Mouse (Mus musculus) macrophage (primary cell): ENCODE results near the gene Zmym3. TPM values are rescaled to one million over a fixed set of nuclear protein-coding genes. Genes with fewer than 3 reads are reported as not detected.
"Not testable (repeated sequence)": the region's sequence is repeated elsewhere in the genome, so short reads cannot be mapped to it uniquely, and the experiment has no call there.

ENCODE experiments used
- H3K27ac ChIP-seq: fragments of 350-480 bp; formaldehyde crosslinking; 2 replicates; pipeline ENCODE4 v1.9.0; 2021
- H3K36me3 ChIP-seq: fragments of 350-480 bp; formaldehyde crosslinking; 2 replicates; pipeline ENCODE4 v1.9.0; 2021; ENCODE audit errors: inconsistent target
- H3K4me3 ChIP-seq: fragments of 350-480 bp; formaldehyde crosslinking; 2 replicates; pipeline ENCODE4 v1.9.0; 2021; ENCODE audit errors: inconsistent target
- H3K79me2 ChIP-seq: fragments of 350-480 bp; formaldehyde crosslinking; 2 replicates; pipeline ENCODE4 v1.9.0; 2021; ENCODE audit errors: inconsistent target
- WGBS: methylation state at CpG from one replicate; pipeline ENCODE4 v1.1.7; 2026; ENCODE audit warnings: inconsistent platforms; ENCODE audit not compliant: missing documents; 5-methylcytosine and 5-hydroxymethylcytosine counted together
- polyA plus RNA-seq: library from polyadenylated mRNA; stranded (reverse); fragments of 250-400 nt; gene quantifications from 3 replicates; pipeline ENCODE4 v1.2.4, GENCODE M21; 2018; ENCODE audit warnings: inconsistent platforms

Zmym3 gene
- polyA plus RNA-seq, 1 experiment from 2014 or later = 20.5 TPM

- Histone ChIP-seq H3K27ac (no peak overlapping the region), H3K79me2 (no peaks in the 10 kb centered on the region), H3K4me3 (no peak overlapping the region), H3K36me3 (no peaks in the 10 kb centered on the region)
- 90% methylated on average over 5 of the region's 5 CpGs for WGBS
These were observed 31.6 kb downstream of the Zmym3 start for GRCm38 (mm10) chrX:101388866-101389537.

- Histone ChIP-seq H3K4me3 (no peak overlapping the region), H3K27ac (no peak overlapping the region), H3K79me2 (no peaks in the 10 kb centered on the region), H3K36me3 (no peaks in the 10 kb centered on the region)
- WGBS = 90% methylated on average over 2 of the region's 4 CpGs
These were observed 34.4 kb downstream of the Zmym3 start for GRCm38 (mm10) chrX:101386222-101386621.

DNA sequence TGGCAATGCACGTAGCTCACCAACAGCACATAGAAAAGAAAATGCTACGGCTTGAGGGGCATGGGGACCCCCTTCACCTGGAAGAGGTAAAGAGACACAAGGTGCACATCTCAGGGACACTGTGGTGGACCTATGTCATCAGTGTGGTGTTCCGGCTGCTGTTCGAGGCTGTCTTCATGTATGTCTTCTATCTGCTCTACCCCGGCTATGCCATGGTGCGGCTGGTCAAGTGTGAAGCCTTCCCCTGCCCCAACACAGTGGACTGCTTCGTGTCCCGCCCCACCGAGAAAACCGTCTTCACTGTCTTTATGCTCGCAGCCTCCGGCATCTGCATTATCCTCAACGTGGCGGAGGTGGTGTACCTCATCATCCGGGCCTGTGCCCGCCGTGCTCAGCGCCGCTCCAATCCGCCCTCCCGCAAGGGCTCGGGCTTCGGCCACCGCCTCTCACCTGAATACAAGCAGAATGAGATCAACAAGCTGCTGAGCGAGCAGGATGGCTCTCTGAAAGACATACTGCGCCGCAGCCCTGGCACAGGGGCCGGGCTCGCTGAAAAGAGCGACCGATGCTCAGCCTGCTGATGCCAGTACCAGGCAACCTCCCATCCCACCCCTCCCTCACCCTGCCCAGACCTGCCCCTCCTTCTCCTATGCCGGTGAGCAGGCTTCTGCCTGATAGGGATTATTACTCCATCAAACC is 36.1 kb downstream of the Zmym3 start:
- Histone ChIP-seq H3K27ac (no peak overlapping the region), H3K36me3 (no peaks in the 10 kb centered on the region), H3K79me2 (no peaks in the 10 kb centered on the region), H3K4me3 (no peak overlapping the region)
- 36% methylated on average over 28 of the region's 32 CpGs for WGBS

DNA sequence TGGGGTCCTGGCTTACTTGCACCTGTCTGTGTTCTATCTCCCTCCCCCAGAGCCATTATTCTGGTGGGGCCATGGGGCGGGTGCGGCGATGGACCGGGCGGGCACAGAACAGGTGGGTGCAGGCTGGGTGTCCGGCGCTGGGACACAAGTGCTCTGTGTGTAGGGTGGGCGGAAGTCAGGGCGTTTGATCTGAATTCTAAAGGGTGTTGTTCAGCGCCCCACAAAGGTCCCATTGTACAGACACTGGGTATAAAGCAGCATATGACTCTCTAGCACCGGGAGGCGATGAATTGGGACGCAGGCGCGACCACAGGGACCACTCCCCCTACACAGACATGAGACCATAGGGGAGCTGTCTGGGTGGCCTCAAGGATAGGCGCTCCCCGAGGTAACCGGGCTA is 37.2 kb downstream of the Zmym3 start:
- Histone ChIP-seq H3K36me3 (no peaks in the 10 kb centered on the region), H3K79me2 (no peaks in the 10 kb centered on the region), H3K4me3 (no peak overlapping the region), H3K27ac (no peak overlapping the region)
- 52% methylated on average over 16 of the region's 18 CpGs for WGBS

DNA sequence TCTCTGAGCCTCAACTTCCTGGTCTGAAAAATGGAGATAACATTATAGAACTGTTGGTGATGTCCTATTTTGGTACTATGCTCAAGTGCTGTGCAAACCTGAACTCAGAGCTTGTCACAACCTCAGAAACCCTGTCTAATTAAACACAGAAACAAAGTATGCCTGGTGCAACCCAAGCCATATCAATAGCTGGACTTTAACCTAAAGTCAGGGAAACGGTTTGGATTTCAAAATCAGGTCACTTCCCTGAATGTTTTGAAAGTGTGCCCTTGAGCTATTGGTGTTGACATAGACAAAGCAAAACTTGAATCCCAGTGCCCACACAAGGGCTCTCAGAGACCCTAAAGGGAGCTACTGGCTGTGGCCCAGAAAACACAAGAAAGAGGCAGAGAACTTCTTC is 40.9 kb downstream of the Zmym3 start:
- Histone ChIP-seq H3K27ac (no peak overlapping the region), H3K36me3 (no peaks in the 10 kb centered on the region)
- 38% methylated on average over 1 of the region's 1 CpGs for WGBS

GRCm38 (mm10) chrX:101377076-101377475 is 43.6 kb downstream of the Zmym3 start:
- Histone ChIP-seq H3K27ac (no peak overlapping the region), H3K4me3 (no peak overlapping the region)
- 80% methylated on average over 4 of the region's 4 CpGs for WGBS

More for the DNA sequence above, 40.9 kb downstream of the Zmym3 start:
- Histone ChIP-seq H3K79me2 (no peaks in the 10 kb centered on the region), H3K4me3 (no peak overlapping the region)

GRCm38 (mm10) chrX:101376190-101376968 is 44.3 kb downstream of the Zmym3 start, which contains the start of gene Gjb1:
TSS of gene Gjb1 (plus strand) at chrX:101376378.
- Histone ChIP-seq H3K79me2 (no peaks in the 10 kb centered on the region), H3K36me3 (no peaks in the 10 kb centered on the region), H3K27ac (no peak within 1 kb of the TSS), H3K4me3 (no peak within 1 kb of the TSS)
- 86% methylated on average over 7 of the region's 7 CpGs for WGBS

More at GRCm38 (mm10) chrX:101377076-101377475, 43.6 kb downstream of the Zmym3 start:
- Histone ChIP-seq H3K79me2 (no peaks in the 10 kb centered on the region), H3K36me3 (no peaks in the 10 kb centered on the region)

GRCm38 (mm10) chrX:101372946-101373345 is 47.7 kb downstream of the Zmym3 start:
- WGBS = 89% methylated on average over 5 of the region's 5 CpGs
- H3K4me3 ChIP-seq = no peak overlapping the region
- no peaks in the 10 kb centered on the region for H3K79me2 ChIP-seq
- no peak overlapping the region for H3K27ac ChIP-seq
- H3K36me3 ChIP-seq = no peaks in the 10 kb centered on the region

- Histone ChIP-seq H3K36me3 (no peaks in the 10 kb centered on the region), H3K4me3 (no peak overlapping the region), H3K79me2 (no peaks in the 10 kb centered on the region), H3K27ac (no peak overlapping the region)
- 90% methylated on average over 3 of the region's 3 CpGs for WGBS
These were observed 50.1 kb downstream of the Zmym3 start for GRCm38 (mm10) chrX:101370573-101370972.

DNA sequence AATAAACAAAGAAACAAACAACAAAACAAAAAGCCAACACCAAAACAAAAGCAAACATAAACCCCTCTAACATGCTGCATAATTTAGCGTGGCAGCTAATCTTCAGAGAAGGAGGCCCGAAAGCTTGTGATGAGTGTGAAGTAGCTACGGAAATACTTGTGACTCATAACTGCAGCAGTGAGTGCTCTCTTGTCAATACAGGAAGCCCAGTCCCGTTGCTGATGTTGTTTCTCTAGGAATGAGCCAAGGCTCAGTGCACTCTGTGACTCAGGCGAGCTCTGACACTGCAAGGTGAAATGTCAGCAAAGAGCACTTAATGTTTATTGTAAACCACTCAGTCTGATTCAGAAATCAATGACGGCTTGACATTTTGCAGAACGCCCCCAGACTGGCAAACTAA is 51.6 kb downstream of the Zmym3 start:
- Histone ChIP-seq H3K27ac (no peak overlapping the region), H3K79me2 (no peaks in the 10 kb centered on the region), H3K4me3 (no peak overlapping the region), H3K36me3 (no peaks in the 10 kb centered on the region)
- WGBS = 77% methylated on average over 7 of the region's 7 CpGs

DNA sequence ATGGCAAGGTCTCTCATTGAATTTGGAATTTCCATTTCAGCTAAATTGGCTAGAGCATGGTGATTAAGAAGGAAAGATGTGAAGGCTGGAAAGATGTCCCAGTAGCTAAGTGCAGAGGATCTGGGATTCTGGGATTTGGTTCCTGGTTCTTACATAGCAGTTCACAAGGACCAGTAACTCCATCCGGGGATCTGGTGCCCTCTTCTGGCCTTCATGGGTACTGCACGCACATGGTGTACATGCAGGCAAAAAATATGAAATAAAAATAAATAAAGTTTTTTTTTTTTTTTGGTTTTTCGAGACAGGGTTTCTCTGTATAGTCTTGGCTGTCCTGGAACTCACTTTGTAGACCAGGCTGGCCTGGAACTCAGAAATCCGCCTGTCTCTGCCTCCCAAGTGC is 61.7 kb downstream of the Zmym3 start:
- H3K27ac ChIP-seq, H3K4me3 ChIP-seq, H3K36me3 ChIP-seq, H3K79me2 ChIP-seq: not testable (repeated sequence)
- WGBS = 68% methylated on average over 2 of the region's 4 CpGs

Other genes with a start within 250 kb of the Zmym3 start
- gene Snx12, start 198.3 kb downstream of the Zmym3 start, polyA plus RNA-seq = 65.8 to 95.1 TPM (median 67.1 TPM) in 3 replicates
- 8.1 to 15.6 TPM (median 9.5 TPM) in 3 replicates for gene Foxo4, start 166.3 kb downstream of the Zmym3 start, polyA plus RNA-seq
- gene Gm614, start 156.9 kb downstream of the Zmym3 start, polyA plus RNA-seq = 0.23 TPM in 1 of 3 replicates, not detected in the others
- 107 to 237 TPM (median 204 TPM) in 3 replicates for gene Il2rg, start 152.6 kb downstream of the Zmym3 start, polyA plus RNA-seq
- gene Gm20489, start 151.8 kb downstream of the Zmym3 start, polyA plus RNA-seq = not detected in 3 replicates
- 35.4 to 43.8 TPM (median 41.3 TPM) in 3 replicates for gene Med12, start 146.8 kb downstream of the Zmym3 start, polyA plus RNA-seq
- gene Nlgn3, start 121.7 kb downstream of the Zmym3 start, polyA plus RNA-seq = not detected in 3 replicates
- gene Gjb1, start 44.5 kb downstream of the Zmym3 start, polyA plus RNA-seq = not detected in 3 replicates
- gene Nono, start 8.5 kb upstream of the Zmym3 start, polyA plus RNA-seq = 169 to 225 TPM (median 178 TPM) in 3 replicates
- gene Itgb1bp2, start 28.2 kb upstream of the Zmym3 start, polyA plus RNA-seq = 0.35 TPM in 1 of 3 replicates, not detected in the others
- gene Taf1, start 111.9 kb upstream of the Zmym3 start, polyA plus RNA-seq = 19.2 to 24.2 TPM (median 23.8 TPM) in 3 replicates
- 37.6 to 116 TPM (median 41.1 TPM) in 3 replicates for gene Ogt, start 219.2 kb upstream of the Zmym3 start, polyA plus RNA-seq